26 mouse cellular contexts compared by ENCODE assay signal in genomic region chr9:77941058-77941457, GRCm38 (mm10). TPM values are rescaled to one million over a fixed set of nuclear protein-coding genes. Genes with fewer than 3 reads are reported as not detected.
A peak's percentile ranks its signal among the peaks of the same experiment; 100 is the strongest.
DNase-seq lines count a peak whose midpoint lies in the region; ATAC-seq and TF ChIP-seq lines count a peak whose summit lies in the region.
"Had no signal": no experiment of that assay in that cellular context is flagged by ENCODE, and none has a peak within 500 bp of the region (broad histone marks: within the 10 kb centered on the region; RNA-seq: fewer than 3 reads in every experiment).

No protein-coding gene starts in this region.

- 52% methylated on average over 6 of the region's 6 CpGs for WGBS in forebrain, embryonic 14.5 days
- 51% methylated on average over 6 of the region's 6 CpGs for WGBS in forebrain, embryonic 13.5 days
- 15% methylated on average over 6 of the region's 6 CpGs for WGBS in lung, adult 2 months

- H3K27me3 ChIP-seq in forebrain, embryonic 14.5 days (replicated peaks; ENCODE audit: control insufficient read depth, insufficient read depth, low read length) = no peaks in the 10 kb centered on the region
- H3K27me3 ChIP-seq in forebrain, embryonic 13.5 days = no peaks in the 10 kb centered on the region
- H3K27me3 ChIP-seq: embryonic facial prominence, embryonic 12.5 days; intestine, embryonic 15.5 days; liver, embryonic 15.5 days; stomach, embryonic 15.5 days had no signal

- H3K4me3 ChIP-seq in forebrain, embryonic 14.5 days (ENCODE audit: low read depth, low read length) = no peak overlapping the region
- H3K4me3 ChIP-seq in forebrain, embryonic 13.5 days = no peak overlapping the region
- no peak overlapping the region for H3K4me3 ChIP-seq in lung, adult 2 months (replicated peaks; ENCODE audit: extremely low read depth, low read depth, low read length)
- H3K4me3 ChIP-seq: embryonic facial prominence, embryonic 12.5 days; forebrain, embryonic 10.5 days; intestine, embryonic 15.5 days; liver, embryonic 15.5 days; stomach, embryonic 15.5 days had no signal

- no peak overlapping the region for H3K27ac ChIP-seq in forebrain, embryonic 14.5 days (ENCODE audit: low read depth, low read length)
- no peak overlapping the region for H3K27ac ChIP-seq in forebrain, embryonic 13.5 days
- H3K27ac ChIP-seq: embryonic facial prominence, embryonic 12.5 days; forebrain, embryonic 10.5 days; intestine, embryonic 15.5 days; kidney, postnatal 0 days; liver, embryonic 15.5 days; stomach, embryonic 15.5 days had no signal

- H3K9ac ChIP-seq in forebrain, embryonic 14.5 days (ENCODE audit: low read length) = no peak overlapping the region
- H3K9ac ChIP-seq in forebrain, embryonic 13.5 days = no peak overlapping the region
- H3K9ac ChIP-seq: embryonic facial prominence, embryonic 12.5 days; intestine, embryonic 15.5 days; liver, embryonic 15.5 days; stomach, embryonic 15.5 days had no signal

- ATAC-seq in forebrain, embryonic 14.5 days = no peak
- ATAC-seq in forebrain, embryonic 13.5 days = no peak
- peak; percentile 30; the same call in 1 of the 2 replicates for ATAC-seq in granulocyte monocyte progenitor cell, adult 5-6 weeks (replicated peaks; ENCODE audit: poor library complexity, severe bottlenecking)
- ATAC-seq in megakaryocyte progenitor cell, adult 5-6 weeks (replicated peaks; ENCODE audit: poor library complexity) = peak; percentile 40; the same call in 1 of the 2 replicates
- ATAC-seq: activated CD4-positive, CD25-positive, alpha-beta regulatory T cell, adult 4 months; hindbrain, embryonic 16.5 days; intestine, embryonic 15.5 days had no signal

- DNase-seq in forebrain, embryonic 14.5 days (ENCODE audit: low spot score) = peak; percentile 51
- DNase-seq in lung, adult 2 months = no peak
- no peak for DNase-seq in lung, postnatal 14 days
- DNase-seq in urinary bladder, postnatal 4 days (ENCODE audit: low spot score in 2 of 2) = no peak
- DNase-seq in thymus, postnatal 14 days = no peak
- DNase-seq: adrenal gland, adult 2 months; cerebellum, adult 8-10 months; cerebellum, postnatal 25 days; kidney, adult 8-10 months; layer of hippocampus, postnatal 36 days; midbrain, embryonic 14.5 days; retina, postnatal 1 day; right cerebral cortex, postnatal 14 days; thymus, adult 18-20 months; thymus, postnatal 36 days had no signal

- H3K4me1 ChIP-seq in forebrain, embryonic 14.5 days (ENCODE audit: control insufficient read depth, insufficient read depth, low read length) = peaks cover 10% of the 10 kb centered on the region; the same call in 1 of the 2 replicates
- H3K4me1 ChIP-seq in forebrain, embryonic 13.5 days = peaks cover 35% of the 10 kb centered on the region
- H3K4me1 ChIP-seq in lung, adult 2 months (ENCODE audit: control insufficient read depth, insufficient read depth, low read length) = peaks cover 52% of the 10 kb centered on the region

- 0 out of 2 replicates have a peak, but pooled peaks have one; percentile 9 for TF ChIP-seq POLR2A in lung, adult 2 months (IDR thresholded peaks at IDR 0.05; ENCODE audit: borderline replicate concordance, extremely low read depth, low read depth, low read length)

- no peak overlapping the region for H3K4me2 ChIP-seq in forebrain, embryonic 14.5 days (ENCODE audit: low read length)
- H3K4me2 ChIP-seq in forebrain, embryonic 13.5 days = no peak overlapping the region
- H3K4me2 ChIP-seq: embryonic facial prominence, embryonic 12.5 days; intestine, embryonic 15.5 days; liver, embryonic 15.5 days; stomach, embryonic 15.5 days had no signal

- no peak for TF ChIP-seq CTCF in lung, adult 2 months (IDR thresholded peaks at IDR 0.05; ENCODE audit: insufficient read depth, low read length)

- H3K9me3 ChIP-seq in forebrain, embryonic 14.5 days (replicated peaks; ENCODE audit: control insufficient read depth, low read length) = no peaks in the 10 kb centered on the region
- no peaks in the 10 kb centered on the region for H3K9me3 ChIP-seq in forebrain, embryonic 13.5 days (replicated peaks)
- H3K9me3 ChIP-seq: embryonic facial prominence, embryonic 12.5 days; forebrain, embryonic 10.5 days; intestine, embryonic 15.5 days; liver, embryonic 15.5 days; stomach, embryonic 15.5 days had no signal

- no peaks in the 10 kb centered on the region for H3K36me3 ChIP-seq in forebrain, embryonic 14.5 days (ENCODE audit: control insufficient read depth, insufficient read depth, low read length)
- no peaks in the 10 kb centered on the region for H3K36me3 ChIP-seq in forebrain, embryonic 13.5 days (ENCODE audit: poor library complexity, severe bottlenecking)
- H3K36me3 ChIP-seq: embryonic facial prominence, embryonic 12.5 days; forebrain, embryonic 10.5 days; intestine, embryonic 15.5 days; liver, embryonic 15.5 days; stomach, embryonic 15.5 days had no signal

RNA-seq across cellular contexts. Expression of gene Elovl5, which starts 23.9 kb away (rescaled TPM):
- 65.4 and 66.9 TPM in 2 replicates for polyA plus RNA-seq in forebrain, embryonic 14.5 days (2014; fragmentation: Nextera tagmentation; extraction: Ambion mirVana)
- polyA plus RNA-seq in forebrain, embryonic 13.5 days (2015; fragmentation: Nextera tagmentation; extraction: Ambion mirVana) = 60.9 and 61.6 TPM in 2 replicates
- 102 and 155 TPM in 2 replicates for polyA plus RNA-seq in lung, adult 2 months (2012; rRNA removed)
- total RNA-seq in granulocyte monocyte progenitor cell, adult 5-6 weeks (2014; fragmentation: Nextera tagmentation) = 79.8 and 80.9 TPM in 2 replicates
- total RNA-seq in granulocyte monocyte progenitor cell, adult 5-6 weeks (2017) = 123 and 128 TPM in 2 replicates
- total RNA-seq in megakaryocyte progenitor cell, adult 5-6 weeks (2015) = 97.0 and 107 TPM in 2 replicates
- total RNA-seq in megakaryocyte progenitor cell, adult 5-6 weeks (2017) = 104 and 107 TPM in 2 replicates

Comparison
In these comparisons a context has a peak if more than half of its experiments do, and no peak if none do; other contexts are left out.
1. ATAC-seq: peak in granulocyte monocyte progenitor cell, adult 5-6 weeks (single experiment) and megakaryocyte progenitor cell, adult 5-6 weeks (single experiment); none in forebrain, embryonic 14.5 days (single experiment) and forebrain, embryonic 13.5 days (single experiment).